Mouse (Mus musculus) inflammation-experienced regulatory T-cells, adult 6 months (primary cell): ENCODE measurements around the gene Xdh. TPM values are rescaled to one million over a fixed set of nuclear protein-coding genes. Genes with fewer than 3 reads are reported as not detected.
A peak's percentile ranks its signal among the peaks of the same experiment; 100 is the strongest.
"Not testable (repeated sequence)": the region's sequence is repeated elsewhere in the genome, so short reads cannot be mapped to it uniquely, and the experiment has no call there.

ENCODE experiments used
- ATAC-seq: one replicate; pipeline ENCODE4 v1.8.0; 2017
- polyA plus RNA-seq, 3 experiments: library from polyadenylated mRNA; unstranded; fragments of 100-300 nt; shearing (Covaris generic); gene quantifications; one replicate each; pipeline ENCODE4 v1.2.1; 2017

The Xdh gene
- polyA plus RNA-seq, 3 experiments from 2014 or later = 15.8 to 38.5 (median 37.1) TPM

GRCm38 (mm10) chr17:73879262-73879916 is 70.6 kb downstream of the Xdh start:
- no peak for ATAC-seq

- no peak for ATAC-seq
Measured at GRCm38 (mm10) chr17:73875674-73876073, 74.3 kb downstream of the Xdh start.

GRCm38 (mm10) chr17:73875268-73875667 is 74.7 kb downstream of the Xdh start:
- ATAC-seq = peak; percentile 63

- peak; percentile 38 for ATAC-seq
Measured at GRCm38 (mm10) chr17:73870956-73871605, 78.9 kb downstream of the Xdh start.

GRCm38 (mm10) chr17:73869008-73869685 is 80.8 kb downstream of the Xdh start:
- peak; percentile 93 for ATAC-seq

GRCm38 (mm10) chr17:73853717-73854116 is 96.3 kb downstream of the Xdh start:
- ATAC-seq = no peak

GRCm38 (mm10) chr17:73853041-73853440 is 97.0 kb downstream of the Xdh start:
- no peak for ATAC-seq

GRCm38 (mm10) chr17:73847399-73847798 is 102.6 kb downstream of the Xdh start:
- no peak for ATAC-seq

GRCm38 (mm10) chr17:73845632-73846031 is 104.4 kb downstream of the Xdh start:
- no peak for ATAC-seq

- ATAC-seq = no peak
Measured at GRCm38 (mm10) chr17:73842963-73843362, 107.0 kb downstream of the Xdh start.

- ATAC-seq = not testable (repeated sequence)
Measured at GRCm38 (mm10) chr17:73839876-73840275, 110.1 kb downstream of the Xdh start.

- peak; percentile 50 for ATAC-seq
Measured at GRCm38 (mm10) chr17:73839086-73839835, 110.7 kb downstream of the Xdh start.

- ATAC-seq = no peak
Measured at GRCm38 (mm10) chr17:73837244-73837643, 112.8 kb downstream of the Xdh start.

- ATAC-seq = no peak
Measured at GRCm38 (mm10) chr17:73836601-73837000, 113.4 kb downstream of the Xdh start.

Other genes with a start within 250 kb of the Xdh start
- gene Galnt14, start 239.7 kb downstream of the Xdh start, polyA plus RNA-seq = 1 to 10 TPM in 2 of 3 experiments, under 1 TPM in 1; 0.66 to 2.1 (median 2.0) TPM
- gene Ehd3, start 146.1 kb downstream of the Xdh start, polyA plus RNA-seq = 10 to 100 TPM; 54.9 to 87.1 (median 77.4) TPM
- not detected for gene Srd5a2, start 97.7 kb upstream of the Xdh start, polyA plus RNA-seq